Mouse (Mus musculus): Measurements from ENCODE around the gene Cant1.

The Cant1 gene

GRCm38 (mm10) chr11:118369657-118370056, 49.2 kb downstream of the Cant1 start:
- DNase-seq, result no peak

DNA sequence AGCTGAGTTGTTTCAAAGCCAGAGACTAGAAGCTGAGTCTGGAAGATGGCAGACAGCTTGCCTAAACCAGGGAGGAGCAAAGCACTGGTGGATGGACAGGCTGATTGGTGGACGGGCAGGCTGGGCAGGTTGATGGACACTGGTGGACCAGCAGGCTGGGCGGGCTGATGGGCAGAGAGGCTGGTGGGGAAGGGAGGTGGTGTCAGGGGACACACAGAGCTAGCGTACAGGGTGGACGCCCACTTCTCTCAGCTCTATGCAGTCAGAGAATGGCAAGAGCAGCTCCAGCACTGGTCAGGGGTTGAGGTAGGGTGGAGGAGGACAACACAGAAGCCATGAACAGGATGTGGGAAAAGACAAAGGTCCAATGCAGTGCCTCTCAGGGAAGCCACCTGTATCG, 49.6 kb downstream of the Cant1 start:
- DNase-seq, result no peak

- no peak for DNase-seq
Measured at GRCm38 (mm10) chr11:118368330-118368729, 50.6 kb downstream of the Cant1 start.

GRCm38 (mm10) chr11:118366559-118366958, 52.3 kb downstream of the Cant1 start:
- no peak for DNase-seq

- DNase-seq, result no peak
Measured at GRCm38 (mm10) chr11:118366108-118366507, 52.8 kb downstream of the Cant1 start.

- DNase-seq, result no peak
Measured at GRCm38 (mm10) chr11:118365171-118365570, 53.7 kb downstream of the Cant1 start.

- no peak for DNase-seq
Measured at GRCm38 (mm10) chr11:118364021-118364420, 54.9 kb downstream of the Cant1 start.

GRCm38 (mm10) chr11:118362971-118363518, 55.8 kb downstream of the Cant1 start:
- DNase-seq, result no peak

DNA sequence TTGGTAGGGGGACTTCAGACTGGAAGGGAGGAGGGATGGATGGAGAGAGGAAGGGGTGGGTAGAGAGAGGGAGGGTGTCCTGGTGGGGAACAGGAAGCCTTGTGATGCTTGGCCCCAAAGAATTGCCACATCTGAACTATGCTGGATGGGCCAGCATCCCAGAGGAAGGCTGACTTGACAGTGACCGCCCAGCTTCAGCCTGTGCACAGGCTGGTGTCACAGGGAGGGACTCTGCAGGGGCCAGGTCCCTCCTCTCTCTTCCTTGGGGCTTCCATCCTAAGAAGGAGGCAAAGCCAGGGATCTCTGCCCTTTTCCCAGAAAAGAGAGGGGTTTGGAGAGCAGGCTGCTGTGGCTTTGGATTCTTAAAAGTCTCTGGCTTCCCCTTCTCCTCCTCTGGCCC, 56.4 kb downstream of the Cant1 start:
- no peak for DNase-seq

DNA sequence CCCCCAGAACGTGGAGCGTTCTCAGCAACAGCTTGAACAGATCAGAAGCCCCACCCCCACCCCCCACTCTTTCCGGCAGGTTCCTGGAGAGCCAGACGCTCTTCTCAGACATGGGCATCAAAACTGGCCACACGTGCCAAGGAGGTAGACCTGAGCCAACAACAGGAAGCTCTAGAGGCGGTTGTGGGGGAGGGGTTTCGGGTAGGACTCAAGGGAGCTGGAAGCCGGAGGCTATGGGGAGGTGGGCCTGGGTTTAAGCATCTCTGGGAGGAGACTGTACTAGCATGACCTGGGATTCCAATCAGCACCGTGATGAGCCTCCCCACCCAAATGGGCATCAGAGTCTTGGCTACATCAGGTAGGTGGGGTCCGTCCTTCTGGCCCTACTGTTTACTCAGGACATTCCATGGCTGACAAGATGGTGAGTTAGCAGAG, 58.0 kb downstream of the Cant1 start:
- no peak for DNase-seq

GRCm38 (mm10) chr11:118360491-118360890, 58.4 kb downstream of the Cant1 start:
- DNase-seq, result no peak

Data from spleen, adult 18-20 months (tissue).